Mouse (Mus musculus) heart, postnatal 0 days (tissue): ENCODE data around the gene Doc2g.

Experiments used
- CTCF ChIP-seq: IDR thresholded peaks from 2 replicates; pipeline ENCODE4 v1.5.1; 2016; ENCODE audit warnings: antibody characterized with exemption, control low read depth, low read depth
- EP300 ChIP-seq: IDR thresholded peaks from 2 replicates; pipeline ENCODE4 v1.6.1; 2016; ENCODE audit warnings: antibody characterized with exemption, low read depth

GRCm38 (mm10) chr19:3996106-3996505 lies 7.0 kb upstream of the Doc2g start:
- TF ChIP-seq EP300 (no peak), CTCF (no peak)
